Mouse (Mus musculus) 3134 (cell line): ENCODE data around the gene Ccdc190.

Experiments
- DNase-seq: peaks from one replicate; pipeline ENCODE4 v3.0.0-alpha.2; 2011; ENCODE audit warnings: low spot score; ENCODE audit not compliant: insufficient read length; ENCODE audit errors: extremely low read depth

Gene Ccdc190

GRCm38 (mm10) chr1:169932122-169932746, 3.8 kb downstream of the Ccdc190 start:
- DNase-seq, result no peak

- peak; percentile 14 for DNase-seq
Measured at GRCm38 (mm10) chr1:169934005-169934725, 5.7 kb downstream of the Ccdc190 start.

- DNase-seq, result no peak
Measured at GRCm38 (mm10) chr1:169939345-169939744, 10.9 kb downstream of the Ccdc190 start.

GRCm38 (mm10) chr1:169946004-169946403, 17.6 kb downstream of the Ccdc190 start:
- DNase-seq, result no peak

GRCm38 (mm10) chr1:169947654-169948053, 19.2 kb downstream of the Ccdc190 start:
- DNase-seq, result no peak

GRCm38 (mm10) chr1:169948280-169948679, 19.8 kb downstream of the Ccdc190 start:
- no peak for DNase-seq

- no peak for DNase-seq
Measured at GRCm38 (mm10) chr1:169948866-169949265, 20.4 kb downstream of the Ccdc190 start.

GRCm38 (mm10) chr1:169949981-169950380, 21.5 kb downstream of the Ccdc190 start:
- DNase-seq, result no peak

- DNase-seq, result peak; percentile 22
Measured at GRCm38 (mm10) chr1:169950651-169951050, 22.2 kb downstream of the Ccdc190 start.

GRCm38 (mm10) chr1:169951561-169951960, 23.1 kb downstream of the Ccdc190 start:
- no peak for DNase-seq

- DNase-seq, result no peak
Measured at GRCm38 (mm10) chr1:169952636-169953035, 24.2 kb downstream of the Ccdc190 start.

GRCm38 (mm10) chr1:169953106-169953505, 24.7 kb downstream of the Ccdc190 start:
- no peak for DNase-seq

GRCm38 (mm10) chr1:169968792-169969515, 40.5 kb downstream of the Ccdc190 start, which contains the start of gene Hsd17b7:
Hsd17b7 (minus strand) TSS chr1:169969241.
- DNase-seq, result peak; percentile 99

GRCm38 (mm10) chr1:169969516-169969886, 41.1 kb downstream of the Ccdc190 start:
- DNase-seq, result no peak

- no peak for DNase-seq
Measured at GRCm38 (mm10) chr1:169970936-169971335, 42.5 kb downstream of the Ccdc190 start.

- no peak for DNase-seq
Measured at GRCm38 (mm10) chr1:169971998-169972397, 43.5 kb downstream of the Ccdc190 start.

GRCm38 (mm10) chr1:169977621-169978020, 49.2 kb downstream of the Ccdc190 start:
- peak; percentile 41 for DNase-seq
